Comparison of ENCODE assay signal across 8 mouse cellular contexts in genomic region chr1:37997867-37998266, GRCm38 (mm10). TPM values are rescaled to one million over a fixed set of nuclear protein-coding genes. Genes with fewer than 3 reads are reported as not detected.
DNase-seq lines count a peak whose midpoint lies in the region; ATAC-seq and TF ChIP-seq lines count a peak whose summit lies in the region.

TSS of gene Txndc9 (minus strand) at chr1:37997893.
TSS of gene Eif5b (plus strand) at chr1:37998010.

- peaks cover 12% of the 10 kb centered on the region for H3K4me1 ChIP-seq in hindbrain, postnatal 0 days (ENCODE audit: insufficient read depth, low read length)

- TF ChIP-seq CTCF in gastrocnemius, adult 2 months (IDR thresholded peaks at IDR 0.05) = peak; percentile 68
- TF ChIP-seq CTCF in hindbrain, postnatal 0 days (IDR thresholded peaks at IDR 0.05; ENCODE audit: low read depth) = peak; percentile 65
- peak; percentile 65 for TF ChIP-seq CTCF in left cerebral cortex, adult 2 months (IDR thresholded peaks at IDR 0.05)

- H3K36me3 ChIP-seq in hindbrain, postnatal 0 days (ENCODE audit: insufficient read depth, low read length) = peaks cover 21% of the 10 kb centered on the region

- 1% methylated on average over 50 of the region's 50 CpGs for WGBS in hindbrain, postnatal 0 days

- intact Hi-C loops in gastrocnemius, adult 2 months (cut with DNase I) = loop anchor here (2.0 to 10.0 kb wide), 4 partner anchors 106 to 563 kb away; partner anchors contain the start of genes Coa5, Lipt1, Mitd1 and Mrpl30
- intact Hi-C loops in left cerebral cortex, adult 2 months (cut with DNase I) = loop anchor here (1.0 to 10.0 kb wide), 3 partner anchors 108 to 563 kb away; partner anchors contain the start of genes Coa5, Mitd1, Mrpl30 and Rev1

- ATAC-seq in hindbrain, postnatal 0 days = peak; percentile 94
- ATAC-seq in megakaryocyte, adult 5-6 weeks (ENCODE audit: poor library complexity, severe bottlenecking) = peak; percentile 75

- H3K4me2 ChIP-seq in hindbrain, postnatal 0 days (ENCODE audit: low read depth, low read length) = peak within 1 kb of the TSS; percentile 87

- H3K9ac ChIP-seq in hindbrain, postnatal 0 days (replicated peaks; ENCODE audit: low read length) = peak within 1 kb of the TSS; percentile 90

- H3K9me3 ChIP-seq in hindbrain, postnatal 0 days (ENCODE audit: low read length) = no peaks in the 10 kb centered on the region

- H3K27ac ChIP-seq in gastrocnemius, adult 2 months = peak within 1 kb of the TSS; percentile 97
- peak within 1 kb of the TSS; percentile 96 for H3K27ac ChIP-seq in hindbrain, postnatal 0 days
- H3K27ac ChIP-seq in left cerebral cortex, adult 2 months = peak within 1 kb of the TSS; percentile 99

- peak; percentile 90 for DNase-seq in WW6 (ENCODE audit: low read depth, low spot score)
- peak; percentile 89 to 94 for DNase-seq in cerebellum, postnatal 4 days (ENCODE audit: low spot score in 2 of 2)
- DNase-seq in gastrocnemius, adult 2 months = peak; percentile 97
- peak; percentile 98 for DNase-seq in hindbrain, postnatal 0 days (ENCODE audit: low spot score)
- peak; percentile 96 for DNase-seq in left cerebral cortex, adult 2 months (ENCODE audit: extremely low spot score in 1 of 2, low spot score in 2 of 2)
- DNase-seq in right cerebral cortex, adult 2 months (ENCODE audit: low spot score in 2 of 2) = peak; percentile 95 to 97
- peak; percentile 94 for DNase-seq in urinary bladder, postnatal 14 days (ENCODE audit: low spot score)

- H3K27me3 ChIP-seq in hindbrain, postnatal 0 days (ENCODE audit: insufficient read depth, low read length) = no peaks in the 10 kb centered on the region

- H3K4me3 ChIP-seq in gastrocnemius, adult 2 months = peak within 1 kb of the TSS; percentile 79
- H3K4me3 ChIP-seq in hindbrain, postnatal 0 days (ENCODE audit: low read length) = peak within 1 kb of the TSS; percentile 95
- H3K4me3 ChIP-seq in left cerebral cortex, adult 2 months = peak within 1 kb of the TSS; percentile 67

RNA-seq across cellular contexts. Expression of gene Txndc9, which starts in this region (rescaled TPM):
- 10 to 100 TPM; 34.1 to 34.2 TPM for total RNA-seq in gastrocnemius, adult 2 months (2021)
- total RNA-seq in hindbrain, postnatal 0 days (2014; rRNA removed) = 22.9 and 23.3 TPM in 2 replicates
- polyA plus RNA-seq in hindbrain, postnatal 0 days (2015; fragmentation: Nextera tagmentation; extraction: Ambion mirVana) = 114 and 128 TPM in 2 replicates
- total RNA-seq in left cerebral cortex, adult 2 months (2021) = 10 to 100 TPM; 52.7 to 65.9 TPM
- total RNA-seq in megakaryocyte, adult 5-6 weeks (2015) = 60.9 and 65.4 TPM in 2 replicates
- 48.1 and 51.9 TPM in 2 replicates for total RNA-seq in megakaryocyte, adult 5-6 weeks (2017)

RNA-seq across cellular contexts. Expression of gene Eif5b, which starts in this region (rescaled TPM):
- 10 to 100 TPM; 42.9 to 44.5 TPM for total RNA-seq in gastrocnemius, adult 2 months (2021)
- total RNA-seq in hindbrain, postnatal 0 days (2014; rRNA removed) = 16.2 and 20.7 TPM in 2 replicates
- polyA plus RNA-seq in hindbrain, postnatal 0 days (2015; fragmentation: Nextera tagmentation; extraction: Ambion mirVana) = 18.2 and 21.2 TPM in 2 replicates
- 10 to 100 TPM; 37.6 to 46.2 TPM for total RNA-seq in left cerebral cortex, adult 2 months (2021)
- 20.8 and 21.1 TPM in 2 replicates for total RNA-seq in megakaryocyte, adult 5-6 weeks (2015)
- total RNA-seq in megakaryocyte, adult 5-6 weeks (2017) = 7.6 and 14.3 TPM in 2 replicates

Comparison
In these comparisons a context has a peak if more than half of its experiments do, and no peak if none do; other contexts are left out.
1. Peak in every context shown above with its lines: DNase-seq, ATAC-seq, H3K4me3 ChIP-seq and H3K27ac ChIP-seq.